Mouse (Mus musculus) kidney, postnatal 4 days (tissue): ENCODE measurements around the gene Gm45716.

ENCODE experiments used
- DNase-seq, 2 experiments: peaks; one replicate each; pipeline ENCODE4 v3.0.0; 2021; ENCODE audit warnings: mixed read lengths in 2 of 2

The Gm45716 gene

DNA sequence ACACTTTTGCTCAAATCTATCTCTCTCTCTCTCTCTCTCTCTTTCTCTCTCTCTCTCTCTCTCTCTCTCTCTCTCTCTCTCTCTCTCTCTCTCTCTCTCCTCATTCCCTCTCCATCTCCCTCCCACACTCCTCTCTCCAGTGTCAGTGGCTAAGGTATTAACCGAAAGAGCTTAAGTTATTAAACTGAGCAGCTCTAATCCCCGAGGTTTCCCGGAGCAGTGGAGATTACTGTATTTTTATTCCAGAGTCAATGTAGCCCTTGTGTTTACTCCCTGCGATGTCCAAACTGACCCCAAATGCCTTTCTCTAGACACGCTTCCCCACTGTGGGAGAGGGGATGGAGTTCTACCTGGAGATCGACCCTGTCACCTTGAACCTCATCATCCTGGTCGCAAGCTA lies at the start of gene Gm45716:
Gene Gm45716, plus strand, starts transcription at position 243 of the 400 bp plus-strand sequence.
- DNase-seq, result no peak

DNA sequence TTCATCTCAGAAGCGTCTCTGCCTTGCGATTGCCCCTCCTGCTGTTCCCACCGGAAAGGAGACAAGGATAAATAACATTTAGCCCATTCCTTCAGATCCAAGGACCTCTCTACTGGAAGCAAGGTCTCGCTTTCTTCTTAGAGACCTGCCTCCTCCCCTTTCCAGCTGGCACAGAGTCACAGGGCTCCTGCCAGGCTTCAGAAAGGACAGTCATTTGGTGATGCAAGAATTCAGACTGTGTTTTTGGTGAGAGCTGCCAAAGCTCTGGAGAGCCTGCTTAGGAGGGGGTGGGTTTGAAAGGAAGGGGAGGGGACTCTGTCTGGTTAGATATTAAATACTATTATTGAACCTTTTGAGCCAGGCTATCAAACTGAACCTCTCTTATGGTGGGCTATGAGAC lies 45.1 kb upstream of the Gm45716 start:
- no peak for DNase-seq

DNA sequence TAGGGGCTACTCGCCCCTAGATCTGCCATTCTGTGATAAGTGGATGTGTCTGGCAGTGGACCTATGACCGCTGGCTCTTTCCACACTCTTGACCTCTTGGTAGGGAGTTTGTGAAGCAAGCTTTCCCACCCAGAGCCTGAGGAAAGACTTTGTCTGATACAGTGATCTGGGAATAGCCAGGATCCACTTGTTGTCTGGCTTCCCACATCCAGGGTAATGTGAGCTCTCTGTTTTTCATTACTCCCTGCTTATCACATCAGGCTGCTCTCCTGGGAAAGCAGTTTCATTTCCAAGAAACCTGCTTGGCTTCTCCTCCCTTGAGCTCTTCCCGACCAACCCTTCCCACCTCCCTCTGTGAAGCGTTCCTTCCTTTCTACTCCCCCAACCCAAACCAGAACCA lies 44.5 kb upstream of the Gm45716 start:
- no peak for DNase-seq

DNA sequence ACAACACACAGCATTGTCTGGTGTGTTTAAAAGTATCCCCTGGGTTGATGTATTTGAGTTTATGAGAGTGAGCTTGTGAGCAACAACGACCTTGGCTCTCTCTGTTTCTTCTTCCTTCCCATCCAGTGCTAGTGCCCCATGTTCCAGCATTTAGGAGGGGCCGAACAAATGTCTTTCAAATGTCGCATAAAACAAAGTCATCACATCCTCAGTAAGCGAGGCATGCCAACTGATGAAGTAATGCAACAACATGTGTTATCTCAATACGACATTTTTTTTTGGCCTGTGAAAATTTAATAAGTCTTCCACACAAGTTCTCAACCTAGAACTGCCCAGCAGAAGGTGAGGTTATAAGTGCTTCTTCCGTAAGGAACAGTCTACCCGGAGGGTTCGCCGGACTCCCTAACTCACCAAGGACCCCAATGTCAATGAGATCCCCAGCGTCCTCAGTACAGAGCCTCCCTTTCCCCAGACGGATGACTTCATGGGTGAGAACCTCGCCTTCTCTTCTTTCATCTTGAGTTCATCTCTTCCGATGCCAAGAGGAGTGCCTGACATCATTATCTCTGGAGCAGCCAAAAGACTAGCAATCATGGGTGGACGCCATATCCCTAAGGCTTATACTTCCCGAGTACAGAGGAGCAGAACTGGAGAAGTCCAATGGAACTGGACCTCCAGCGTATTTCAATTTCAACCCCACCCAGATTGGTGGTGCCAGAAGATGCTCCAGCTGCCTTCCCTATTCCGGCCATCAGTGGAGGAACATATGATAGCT lies 41.2 kb upstream of the Gm45716 start:
- DNase-seq, result no peak

DNA sequence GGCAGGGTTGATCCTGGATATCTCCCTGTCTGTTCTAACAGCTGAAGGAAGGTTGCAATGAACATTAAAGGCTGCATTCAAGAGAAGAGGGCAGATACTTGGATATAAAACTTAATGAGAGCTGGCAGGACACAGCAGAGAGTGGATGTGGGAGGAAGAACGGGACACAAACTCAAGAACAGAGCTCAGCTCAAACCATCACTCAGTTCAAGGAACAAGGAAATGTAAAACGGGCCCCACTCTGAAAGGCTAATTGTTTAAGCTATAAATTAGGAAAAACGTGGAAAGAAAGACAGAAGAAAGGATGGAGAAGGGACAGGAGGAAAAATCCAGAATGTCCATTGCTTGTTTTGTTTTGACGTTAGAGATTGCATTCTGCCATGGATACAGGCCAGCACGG lies 32.4 kb upstream of the Gm45716 start:
- no peak for DNase-seq

DNA sequence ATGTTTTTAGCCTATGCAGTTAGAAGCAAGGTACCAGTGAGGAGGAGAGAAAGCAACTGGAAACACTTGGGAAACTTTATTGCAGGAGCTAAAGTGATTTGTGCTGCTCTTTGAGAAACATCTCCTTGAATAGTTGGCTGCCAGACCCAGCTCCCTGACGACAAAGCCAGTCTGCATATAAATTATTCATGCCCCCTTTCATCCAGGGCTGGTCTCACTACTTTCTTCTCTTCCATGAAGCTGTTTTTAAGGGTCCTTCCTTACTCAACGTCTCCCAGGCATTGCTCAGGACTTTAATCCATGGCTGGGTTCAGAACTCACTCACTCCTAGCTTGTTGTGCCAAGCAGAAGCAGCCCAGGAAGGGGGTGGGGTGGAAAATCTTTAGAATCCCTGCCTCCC lies 32.0 kb upstream of the Gm45716 start:
- no peak for DNase-seq

DNA sequence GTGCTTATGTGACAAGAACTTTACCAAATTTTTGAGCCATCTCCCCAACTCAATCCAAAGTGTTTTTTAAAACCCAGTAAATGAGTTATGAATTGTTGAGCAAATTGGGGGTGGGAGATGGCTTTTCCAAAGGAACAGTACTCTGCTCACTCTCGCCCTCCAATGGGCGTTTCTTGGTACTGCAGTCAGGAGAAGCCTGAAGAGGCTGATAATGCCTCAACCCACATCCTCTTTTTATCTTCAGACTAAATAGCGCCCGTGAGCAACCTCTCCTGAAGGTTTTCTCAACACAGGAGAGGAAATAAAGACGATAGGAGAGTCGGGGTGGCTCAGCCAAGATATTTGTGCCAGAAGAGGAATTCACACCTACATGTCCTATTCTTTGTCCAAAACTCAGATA lies 19.7 kb upstream of the Gm45716 start:
- DNase-seq, result peak; percentile 67 to 68

DNA sequence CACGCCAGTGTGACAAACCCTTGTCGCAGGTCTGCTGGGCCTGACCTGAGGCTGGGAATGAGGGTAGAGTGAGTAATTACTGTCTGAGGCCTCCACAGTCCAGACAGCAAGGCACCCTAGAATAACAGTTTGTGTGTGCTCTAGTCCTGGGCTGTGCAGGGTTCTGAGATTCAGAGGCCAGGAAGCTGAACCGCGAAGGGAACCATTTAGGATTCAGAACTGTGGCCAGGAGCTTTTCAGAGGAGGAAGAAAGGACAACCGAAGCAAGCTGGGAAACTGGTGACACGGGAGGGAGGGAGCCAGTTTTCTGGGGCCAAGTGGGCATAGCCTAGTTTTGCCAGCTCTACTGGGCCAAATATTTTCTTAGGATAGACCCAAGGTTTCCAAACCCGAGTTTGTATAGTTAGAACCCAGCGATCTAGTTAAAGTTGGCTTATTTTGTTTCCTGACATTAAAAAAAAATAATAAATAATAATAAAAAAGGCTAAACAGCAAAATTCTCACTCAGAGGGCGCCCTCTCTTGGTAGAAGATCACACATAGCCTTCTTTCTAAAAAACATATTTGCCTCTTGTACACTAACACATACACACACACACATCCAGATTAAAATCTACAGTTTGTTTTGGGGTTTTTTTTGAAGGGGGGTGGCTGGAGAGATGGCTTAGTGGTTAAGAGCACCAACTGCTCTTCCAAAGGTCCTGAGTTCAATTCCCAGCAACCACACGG lies 19.0 kb upstream of the Gm45716 start:
- peak; percentile 19 to 22 for DNase-seq

DNA sequence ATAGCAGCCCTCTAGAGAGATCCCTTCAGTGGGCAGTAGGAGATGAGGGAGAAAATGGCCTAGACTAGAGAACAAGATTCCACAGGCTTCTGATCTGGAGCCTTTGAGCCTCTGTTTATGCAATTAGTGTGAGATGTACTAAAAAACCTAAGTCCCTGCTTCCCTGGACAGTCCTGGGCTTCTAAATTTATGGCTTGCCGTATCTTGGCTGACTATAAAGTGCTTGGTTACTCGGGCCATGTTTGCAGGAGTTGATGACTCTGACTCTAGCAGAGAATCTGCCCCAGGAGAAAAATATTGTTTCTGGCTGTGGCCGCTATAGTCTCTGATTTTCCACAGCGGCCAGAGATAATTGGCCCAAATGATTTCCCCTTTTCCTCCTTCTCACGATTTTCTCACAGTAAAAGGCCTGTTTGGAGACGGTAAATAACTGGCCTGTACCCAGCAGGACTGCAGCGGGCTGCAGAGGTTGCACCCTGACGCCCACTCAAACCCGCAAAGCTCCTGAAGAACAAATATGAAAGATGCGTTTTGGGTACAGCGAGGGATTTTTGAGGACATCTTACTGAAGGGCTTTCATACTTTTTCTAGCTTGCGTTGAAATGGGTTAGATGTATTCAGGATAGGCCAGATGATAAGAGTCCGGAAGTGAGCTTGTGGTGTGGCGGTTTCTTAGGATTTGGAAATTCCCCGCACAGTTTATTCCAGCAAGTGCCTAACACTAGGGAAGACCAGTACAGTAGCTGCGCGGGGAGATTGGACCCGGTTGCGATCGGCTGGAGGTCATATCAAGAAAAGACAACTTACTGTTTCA lies 18.1 kb upstream of the Gm45716 start:
- peak in 1 of 2 experiments; percentile 10 for DNase-seq

DNA sequence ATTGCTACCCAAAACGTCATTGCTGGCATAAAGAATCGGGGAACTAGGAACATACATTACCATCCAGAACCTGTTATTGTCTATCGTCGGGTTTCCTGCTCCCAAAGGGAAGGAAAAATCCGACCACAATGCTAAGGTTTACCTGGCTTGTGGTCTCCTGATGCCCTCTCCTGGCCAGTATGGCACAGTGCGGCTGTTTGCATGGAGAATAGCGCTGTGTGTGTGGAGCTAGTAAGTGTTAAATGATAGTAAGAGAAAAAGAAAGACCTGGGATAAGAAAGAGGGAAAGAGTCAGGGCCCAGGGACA lies 17.5 kb upstream of the Gm45716 start:
- peak; percentile 72 to 75 for DNase-seq

DNA sequence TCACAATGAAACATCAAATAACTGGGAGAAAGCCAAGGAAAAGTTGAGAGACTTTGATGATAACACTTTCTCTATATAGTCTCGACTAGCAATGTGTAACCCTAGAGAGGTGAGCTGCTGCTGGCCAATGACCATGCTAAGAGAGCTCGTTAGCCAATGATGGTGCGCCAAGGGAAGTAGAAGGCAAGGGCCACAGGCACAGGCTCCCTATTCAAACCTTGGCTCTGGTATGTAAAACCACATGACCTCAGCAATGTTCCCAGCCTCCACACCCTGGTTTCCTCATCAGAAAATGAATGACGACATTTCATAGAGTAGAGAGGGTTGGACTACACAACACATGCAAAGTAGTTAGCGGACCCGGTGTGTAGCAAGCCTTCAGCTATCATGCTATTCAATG lies 15.2 kb upstream of the Gm45716 start:
- DNase-seq, result no peak

DNA sequence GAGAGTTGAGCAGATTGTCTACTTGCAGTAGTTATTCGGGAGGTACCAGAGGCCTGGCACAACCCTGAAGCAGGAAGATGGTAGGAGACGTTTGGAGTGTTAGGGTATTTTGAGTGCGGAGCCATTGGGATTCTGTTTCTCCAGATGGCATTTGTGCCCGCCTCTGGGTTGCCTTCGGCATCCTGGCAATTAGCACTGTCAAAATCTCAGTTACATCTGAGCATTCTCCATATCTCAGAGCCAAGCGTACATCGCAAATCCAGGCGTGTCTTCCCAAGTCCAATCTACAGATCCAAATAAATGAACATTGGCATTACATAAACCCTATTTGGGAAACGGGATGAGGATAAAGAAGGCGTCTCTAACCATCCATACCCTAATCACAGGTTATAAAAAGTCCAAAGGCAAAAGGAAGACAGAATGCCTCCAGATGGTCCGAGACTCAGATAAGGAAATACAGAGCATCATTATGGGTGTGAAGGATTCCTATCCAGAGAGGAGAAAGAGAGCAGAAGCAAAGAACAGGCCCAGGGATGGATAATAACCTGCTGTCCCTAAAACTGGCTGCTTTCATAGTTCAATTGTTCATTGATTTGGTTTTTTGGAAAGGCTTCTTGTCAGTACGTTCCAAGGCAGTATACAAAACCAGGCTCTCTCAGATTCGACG lies 11.7 kb upstream of the Gm45716 start:
- no peak for DNase-seq

DNA sequence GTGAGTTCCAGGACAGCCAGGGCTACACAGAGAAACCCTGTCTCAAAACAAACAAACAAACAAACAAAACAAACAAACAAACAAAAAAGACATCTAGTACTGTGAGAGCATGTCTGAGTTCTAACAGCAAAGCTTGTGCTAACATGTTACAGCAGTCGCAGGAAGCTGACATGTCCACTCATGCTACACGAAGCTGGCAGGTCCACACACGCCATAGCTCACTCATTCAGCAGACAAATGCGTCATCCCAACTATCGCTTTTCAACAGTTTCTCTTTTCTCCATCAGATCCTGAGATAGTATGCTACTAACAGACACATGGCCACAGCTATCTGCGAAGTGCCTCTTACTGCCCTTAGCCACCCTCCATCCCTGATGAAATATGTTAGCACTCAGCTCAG lies 10.1 kb upstream of the Gm45716 start:
- DNase-seq, result no peak

DNA sequence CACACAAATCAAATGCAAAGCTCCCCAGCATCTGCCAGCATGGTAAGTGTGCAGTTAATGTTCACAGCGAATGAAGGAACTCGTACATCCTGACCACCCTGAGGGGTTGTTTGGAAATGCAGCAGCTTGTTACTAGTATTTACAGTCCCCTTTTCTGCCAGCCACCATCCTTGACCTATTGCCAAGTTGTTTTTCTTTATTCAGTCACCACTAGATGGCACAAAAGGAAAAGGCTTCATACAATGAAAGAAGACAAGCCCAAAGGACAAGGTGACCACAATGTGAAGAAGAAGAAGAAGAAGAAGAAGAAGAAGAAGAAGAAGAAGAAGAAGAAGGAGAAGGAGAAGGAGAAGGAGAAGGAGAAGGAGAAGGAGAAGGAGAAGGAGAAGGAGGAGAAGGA lies 4.1 kb upstream of the Gm45716 start:
- peak; percentile 6 to 14 for DNase-seq

DNA sequence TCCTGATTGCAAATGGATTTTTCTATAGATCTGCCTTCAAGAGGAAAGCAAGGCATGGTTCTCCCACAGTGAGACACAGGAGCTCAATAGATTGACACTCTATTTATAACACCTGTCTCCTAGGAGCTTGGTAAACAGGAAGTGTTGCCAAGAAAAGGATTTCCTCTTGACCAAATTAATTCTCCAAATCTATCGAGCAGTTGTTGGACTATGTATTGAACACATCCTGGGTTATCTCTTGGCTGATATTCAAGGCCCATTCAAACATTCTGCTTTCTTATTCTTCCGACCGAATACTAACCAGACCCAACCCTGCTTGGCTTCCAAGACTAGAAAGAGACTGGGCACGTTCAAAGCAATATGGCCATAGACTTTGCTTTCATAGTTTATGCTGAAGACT lies 2.7 kb upstream of the Gm45716 start:
- no peak for DNase-seq

DNA sequence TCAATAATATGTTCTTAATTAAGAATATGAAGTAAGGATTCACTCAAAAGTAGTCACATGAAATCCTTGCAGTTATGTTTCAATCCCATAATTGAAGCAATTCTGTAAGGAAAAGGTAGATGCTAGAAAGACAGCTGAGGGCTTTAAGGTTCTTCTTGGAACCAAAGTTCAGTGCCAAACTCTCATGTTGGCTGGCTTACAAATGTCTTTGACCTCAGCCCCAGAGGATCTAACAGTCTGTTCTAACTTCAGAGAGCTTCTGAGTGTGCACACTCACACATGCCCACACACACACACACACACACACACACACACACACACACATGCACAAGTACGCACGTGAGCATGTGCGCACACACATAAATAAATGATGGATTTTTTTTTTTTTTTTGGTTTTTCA lies 2.7 kb downstream of the Gm45716 start:
- DNase-seq, result no peak

DNA sequence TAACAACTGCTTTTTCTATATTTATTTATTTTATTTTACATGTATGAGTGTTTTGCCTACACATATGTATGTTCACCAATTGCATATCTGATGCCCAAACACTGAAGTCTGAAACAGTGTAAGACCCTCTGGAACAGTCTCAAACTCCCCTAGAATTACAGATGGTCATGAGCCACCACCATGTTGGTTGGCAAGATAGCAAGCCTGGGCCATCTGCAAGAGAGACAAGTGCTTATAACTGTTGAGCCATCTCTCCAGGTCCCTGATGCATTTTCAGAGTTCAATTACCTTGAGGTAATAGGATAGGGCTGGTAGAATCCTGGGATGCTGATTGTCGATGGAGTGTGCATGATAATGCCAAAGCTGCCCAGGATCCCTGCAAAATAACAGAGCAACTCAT lies 7.5 kb downstream of the Gm45716 start:
- no peak for DNase-seq

DNA sequence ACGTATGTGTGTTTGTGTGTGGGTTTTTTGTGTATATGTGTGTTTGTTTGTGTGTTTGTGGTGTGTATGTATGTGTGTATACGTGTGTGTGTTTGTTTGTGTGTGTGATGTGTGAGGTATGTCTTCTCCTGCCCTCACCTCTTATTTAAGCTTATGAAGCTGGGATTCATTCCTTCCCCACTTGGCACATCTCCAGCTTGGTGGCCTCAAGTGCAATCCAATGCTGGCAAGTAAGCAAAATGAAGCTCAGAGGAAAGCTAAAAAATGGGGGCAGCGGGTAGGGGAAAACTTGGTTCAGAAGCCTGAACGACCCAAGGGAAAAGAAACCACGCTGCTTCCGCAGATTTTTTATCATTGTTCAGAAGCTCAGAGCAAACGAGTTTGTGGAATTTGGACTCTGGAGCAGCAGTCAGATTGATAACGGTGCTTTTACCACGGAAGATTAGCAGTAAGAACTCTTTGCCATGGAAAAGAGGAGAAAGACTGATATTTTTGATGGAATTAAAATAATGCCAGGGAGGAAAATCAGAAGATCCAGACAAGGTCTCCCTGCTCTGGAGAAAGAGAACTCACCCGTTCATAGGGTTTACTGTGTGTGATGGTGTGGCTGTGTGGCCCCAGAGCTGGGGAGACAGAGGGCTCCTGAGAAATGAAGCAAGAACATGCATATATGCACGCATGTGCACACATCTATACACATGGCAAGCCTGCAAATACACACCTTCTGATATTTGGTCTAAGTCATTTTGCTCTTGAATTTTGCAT lies 8.5 kb downstream of the Gm45716 start:
- peak; percentile 6 to 8 for DNase-seq

DNA sequence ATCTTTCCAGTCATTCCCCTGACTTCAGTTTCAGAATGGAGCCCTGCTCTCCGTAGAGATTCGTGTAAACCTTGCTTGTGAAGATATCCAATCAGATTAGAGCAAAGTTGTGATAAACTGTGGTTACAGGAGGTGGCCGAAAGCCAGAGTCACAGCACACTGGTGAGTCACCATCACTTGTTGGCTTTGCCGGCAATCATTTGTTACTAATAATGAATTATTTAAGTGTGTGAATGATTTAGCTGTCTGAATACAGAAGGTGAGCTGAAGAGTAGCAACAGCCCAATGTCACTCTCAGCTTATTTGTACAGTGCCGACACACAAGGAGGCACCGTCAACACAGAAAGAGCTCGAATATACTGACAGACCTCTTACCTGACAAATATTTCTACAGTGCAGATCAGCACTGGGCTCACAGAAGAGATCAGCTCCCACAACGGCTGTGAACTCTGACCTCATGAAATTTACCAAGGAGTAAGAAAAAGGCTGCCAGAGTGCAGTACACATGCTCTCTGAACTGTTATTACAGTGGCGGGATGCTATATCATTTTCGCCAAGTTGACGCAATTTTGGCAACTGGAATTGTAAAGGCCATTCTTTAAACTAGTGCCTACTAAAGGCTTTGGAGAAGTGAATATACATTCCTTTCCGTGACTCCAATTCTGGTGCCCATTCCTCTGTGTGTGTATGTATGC lies 9.2 kb downstream of the Gm45716 start:
- no peak for DNase-seq

DNA sequence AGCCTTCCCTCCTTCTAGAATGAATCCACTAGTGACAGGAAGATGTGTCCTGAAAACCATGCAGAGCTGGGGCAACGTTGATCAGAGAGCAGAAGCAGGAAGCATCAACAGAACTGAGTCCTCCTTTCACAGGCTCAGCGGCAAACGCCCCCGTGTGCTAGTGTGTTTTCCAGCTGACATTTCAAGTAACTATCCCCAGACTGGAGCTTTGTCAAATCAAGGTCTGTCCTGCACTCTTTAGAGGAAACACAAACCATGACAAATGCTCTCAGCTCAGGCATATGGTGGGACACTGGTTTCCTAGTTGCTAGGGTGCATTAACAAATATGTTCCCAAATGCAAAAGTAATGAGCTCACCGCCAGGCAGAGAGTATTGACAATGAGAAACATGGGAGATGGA lies 10.6 kb downstream of the Gm45716 start:
- no peak for DNase-seq

DNA sequence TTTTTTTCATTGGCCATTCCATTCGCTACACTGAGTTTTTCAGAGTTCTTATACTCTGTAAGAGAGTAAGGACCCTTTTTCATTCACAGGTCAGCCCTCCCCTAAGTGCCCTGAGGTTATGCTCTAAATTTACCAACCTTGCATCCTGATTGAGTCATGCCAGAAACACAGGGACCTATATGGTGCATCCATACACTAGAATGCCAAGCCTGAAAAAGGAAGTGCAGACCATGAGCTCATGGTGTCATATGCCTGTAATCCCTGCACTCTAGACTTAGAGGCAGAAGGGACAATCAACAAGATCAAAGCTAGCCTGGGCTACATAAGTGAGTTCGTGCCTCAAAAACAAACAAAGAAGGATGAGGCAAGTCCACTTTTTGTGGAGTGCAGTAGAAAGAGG lies 13.3 kb downstream of the Gm45716 start:
- DNase-seq, result no peak

DNA sequence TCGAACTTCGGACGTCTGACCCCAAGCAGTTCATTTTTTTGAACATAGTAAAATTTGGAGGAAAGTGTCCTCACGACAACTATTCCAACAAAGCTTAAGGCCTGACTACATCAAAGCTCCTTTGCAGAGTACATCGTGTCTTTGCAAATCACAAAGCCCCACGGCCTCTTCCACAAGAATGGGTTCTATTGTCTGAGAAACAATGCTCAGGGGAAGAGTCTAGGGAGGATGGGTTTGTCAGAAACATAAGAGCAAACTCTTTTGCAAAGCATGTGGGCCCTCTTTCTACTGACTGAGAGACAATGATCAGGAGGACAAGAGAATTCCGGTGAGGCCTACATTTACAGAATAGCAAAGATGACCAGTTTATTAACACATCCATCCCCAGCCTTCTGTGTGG lies 26.8 kb downstream of the Gm45716 start:
- no peak for DNase-seq
